Mouse (Mus musculus) thymus, postnatal 14 days (tissue): ENCODE data around the gene Sstr4.

Source experiments
- DNase-seq: peaks from one replicate; pipeline ENCODE4 v3.0.0; 2021

The Sstr4 gene

GRCm38 (mm10) chr2:148396209-148396608 lies 1.1 kb downstream of the Sstr4 start:
- no peak for DNase-seq

GRCm38 (mm10) chr2:148397015-148397783 lies 2.1 kb downstream of the Sstr4 start:
- DNase-seq: no peak

DNA sequence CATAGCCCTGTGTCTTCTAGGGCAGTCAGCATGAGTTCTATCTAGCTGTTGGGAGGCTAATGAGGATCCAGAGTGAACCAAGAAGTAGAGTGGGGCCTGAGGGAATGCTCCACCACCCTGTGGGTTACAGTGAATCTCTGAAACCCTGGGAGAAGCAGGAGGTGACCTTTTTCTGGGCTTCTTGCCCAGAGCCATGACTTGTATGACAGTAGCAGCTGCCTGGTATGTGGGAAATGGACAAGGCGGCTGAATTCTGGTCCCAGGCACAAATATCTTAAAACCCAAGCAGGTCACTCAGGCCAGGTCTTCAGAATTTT lies 2.6 kb downstream of the Sstr4 start:
- DNase-seq: no peak

- no peak for DNase-seq
These were observed 3.9 kb downstream of the Sstr4 start for GRCm38 (mm10) chr2:148398901-148399685.

DNA sequence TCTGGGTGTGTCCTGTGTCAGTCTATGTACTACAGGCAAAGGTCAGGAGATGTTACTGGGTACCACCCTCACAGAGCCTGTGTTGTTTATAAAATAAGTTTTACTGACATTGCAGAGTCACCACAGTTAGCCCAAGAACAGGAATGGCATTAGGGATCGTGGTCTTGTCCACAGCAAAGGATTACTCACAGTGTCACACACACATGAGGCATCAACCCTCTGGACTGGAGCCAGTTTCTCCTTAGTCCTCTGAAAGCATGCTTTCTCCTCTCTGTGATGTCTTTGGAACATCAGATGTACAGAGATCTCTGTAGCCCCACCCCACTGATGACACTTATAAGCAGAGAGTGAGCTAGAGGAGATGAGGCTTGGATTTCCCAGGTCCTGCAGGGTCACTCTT lies 7.1 kb downstream of the Sstr4 start:
- no peak for DNase-seq

- no peak for DNase-seq
These were observed 9.8 kb downstream of the Sstr4 start for GRCm38 (mm10) chr2:148404906-148405305.

GRCm38 (mm10) chr2:148406160-148406970 lies 11.2 kb downstream of the Sstr4 start:
- peak; percentile 67 for DNase-seq

GRCm38 (mm10) chr2:148406971-148407869 lies 12.1 kb downstream of the Sstr4 start:
- peak; percentile 19 for DNase-seq

GRCm38 (mm10) chr2:148407870-148408760 lies 13.0 kb downstream of the Sstr4 start, which contains the start of gene Thbd:
Gene Thbd, minus strand, starts transcription at chr2:148408188.
- DNase-seq: peak; percentile 30

DNA sequence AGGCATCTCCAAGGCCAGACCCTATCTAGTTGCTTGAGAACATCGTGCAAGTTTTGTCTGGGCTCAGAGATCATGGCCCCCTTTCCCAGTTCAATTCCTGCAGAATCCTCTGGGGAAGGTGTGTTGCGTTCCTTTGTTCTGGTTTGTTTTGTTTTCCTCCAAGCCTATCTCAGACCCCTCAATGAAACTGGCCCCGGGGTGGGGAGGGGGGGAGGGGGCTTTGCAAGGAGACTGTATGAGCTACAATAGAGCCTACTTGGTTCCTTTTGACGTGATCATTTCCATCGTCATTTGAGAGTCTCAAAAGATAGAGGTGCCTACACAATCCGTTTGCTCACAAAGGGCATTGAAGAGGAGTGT lies 13.6 kb downstream of the Sstr4 start:
- no peak for DNase-seq

DNA sequence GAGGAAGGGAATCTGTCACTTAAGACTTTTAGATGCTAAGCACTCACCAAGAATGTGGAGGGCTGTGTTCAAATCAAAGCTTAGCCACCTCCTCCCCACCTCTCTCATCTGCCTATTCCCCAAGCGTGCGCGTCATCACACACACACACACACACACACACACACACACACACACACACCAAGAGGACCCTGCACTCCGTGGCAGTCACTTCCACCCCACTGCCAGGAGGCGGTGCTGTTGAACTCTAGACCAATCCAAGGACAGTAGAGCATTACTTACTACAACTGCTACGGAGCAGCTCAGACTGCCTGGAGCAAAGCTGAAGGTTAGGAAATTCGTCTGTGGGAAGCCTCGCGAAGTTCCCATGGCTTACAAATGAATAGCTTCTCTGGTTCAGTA lies 14.0 kb downstream of the Sstr4 start:
- peak; percentile 76 for DNase-seq

DNA sequence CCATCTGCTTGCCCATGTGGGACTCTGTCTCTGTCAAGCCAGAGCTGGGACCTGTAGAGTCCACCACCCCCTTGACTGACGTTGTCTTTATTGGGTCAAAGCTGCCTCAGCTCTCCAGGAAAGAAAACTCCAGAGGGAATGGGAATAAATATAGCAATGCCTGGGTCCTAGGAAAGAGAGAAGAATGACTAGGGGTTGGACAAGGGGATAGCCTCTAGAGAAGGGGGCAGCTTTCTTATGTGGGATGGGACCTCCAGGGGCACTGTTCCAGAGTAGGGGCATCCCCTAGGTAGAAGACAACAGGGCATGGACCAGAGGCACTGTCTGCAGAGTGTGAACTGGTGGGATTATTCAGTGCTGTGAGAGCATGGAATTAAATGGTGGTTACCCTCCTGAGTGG lies 14.7 kb downstream of the Sstr4 start:
- no peak for DNase-seq

DNA sequence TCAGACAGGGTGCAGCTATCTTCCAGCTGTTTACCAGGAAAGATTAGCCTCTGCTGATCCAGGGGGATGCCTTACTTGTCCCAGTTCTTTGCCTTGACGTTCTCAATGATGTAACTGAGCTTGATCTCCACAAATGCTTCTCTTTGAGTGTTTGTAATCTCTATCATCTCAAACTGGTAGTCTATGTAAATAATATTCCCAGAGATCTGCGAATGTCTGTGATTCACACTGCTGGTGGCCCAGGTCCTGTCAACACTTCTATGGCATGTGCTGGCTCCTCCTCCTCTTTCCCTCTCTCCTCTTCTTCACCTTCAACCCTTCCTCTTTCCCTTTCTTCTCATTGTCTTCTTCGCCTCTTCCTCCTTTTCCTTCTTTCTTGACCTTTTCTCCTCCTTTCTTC lies 24.0 kb downstream of the Sstr4 start:
- DNase-seq: no peak

GRCm38 (mm10) chr2:148419776-148420175 lies 24.6 kb downstream of the Sstr4 start:
- no peak for DNase-seq

- DNase-seq: no peak
These were observed 26.0 kb downstream of the Sstr4 start for GRCm38 (mm10) chr2:148421112-148421511.

DNA sequence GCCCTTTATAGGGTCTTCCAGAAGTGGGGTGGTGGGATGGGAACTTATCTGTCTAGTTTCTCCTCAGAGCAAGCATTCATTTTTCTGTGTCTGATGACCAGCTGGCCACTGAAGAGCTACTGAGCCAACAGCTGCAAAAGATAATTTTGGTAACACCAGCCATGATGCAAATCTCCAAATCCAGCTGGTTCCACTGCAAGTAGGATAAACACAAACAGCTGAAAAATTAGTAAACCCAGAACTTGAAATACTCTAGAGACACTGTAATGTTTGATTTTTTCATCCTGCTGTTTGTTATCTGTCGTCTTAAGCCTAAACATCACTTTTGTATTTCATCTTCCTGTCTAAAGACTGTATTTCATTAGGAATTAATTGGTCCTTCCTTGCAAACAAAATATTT lies 26.6 kb downstream of the Sstr4 start:
- DNase-seq: no peak

- DNase-seq: no peak
These were observed 30.7 kb downstream of the Sstr4 start for GRCm38 (mm10) chr2:148425709-148426382.

GRCm38 (mm10) chr2:148427553-148427952 lies 32.4 kb downstream of the Sstr4 start:
- DNase-seq: no peak

- DNase-seq: no peak
These were observed 33.4 kb downstream of the Sstr4 start for GRCm38 (mm10) chr2:148428523-148428922.

- DNase-seq: no peak
These were observed 33.9 kb downstream of the Sstr4 start for GRCm38 (mm10) chr2:148429001-148429505.

GRCm38 (mm10) chr2:148430941-148431340 lies 35.8 kb downstream of the Sstr4 start:
- DNase-seq: no peak
